ENCODE assay signal across 22 mouse cellular contexts in the genomic region with DNA sequence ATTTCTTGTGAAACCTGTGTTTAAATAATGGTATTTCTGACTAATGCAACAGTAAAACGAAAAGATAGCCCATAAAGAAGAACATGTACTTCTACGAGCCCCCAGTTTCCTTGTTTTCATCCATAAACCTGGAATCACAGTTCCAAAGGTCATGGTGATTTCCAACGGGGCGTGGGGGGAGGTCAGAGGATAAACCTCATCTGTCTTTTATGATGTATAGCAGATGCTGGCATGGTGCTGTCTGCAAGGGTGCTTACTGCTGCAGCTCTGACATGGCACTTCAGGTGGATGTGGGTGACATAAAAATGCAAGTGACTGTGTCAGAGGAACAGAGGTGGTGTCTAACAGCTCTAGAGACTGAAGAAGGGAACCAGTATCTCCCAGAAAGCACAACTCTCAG.
A peak's percentile ranks its signal among the peaks of the same experiment; 100 is the strongest.
DNase-seq lines count a peak whose midpoint lies in the region; ATAC-seq and TF ChIP-seq lines count a peak whose summit lies in the region.
"Had no signal": no experiment of that assay in that cellular context is flagged by ENCODE, and none has a peak within 500 bp of the region (broad histone marks: within the 10 kb centered on the region; RNA-seq: fewer than 3 reads in every experiment).

No protein-coding gene starts in this region.

- H3K9ac ChIP-seq in intestine, embryonic 15.5 days, result no peak overlapping the region
- H3K9ac ChIP-seq in intestine, embryonic 16.5 days (ENCODE audit: low read depth, low read length), result no peak overlapping the region
- no peak overlapping the region for H3K9ac ChIP-seq in intestine, postnatal 0 days (ENCODE audit: low read depth, low read length)
- H3K9ac ChIP-seq in hindbrain, postnatal 0 days (replicated peaks; ENCODE audit: low read length), result no peak overlapping the region
- H3K9ac ChIP-seq in midbrain, embryonic 13.5 days (replicated peaks), result no peak overlapping the region
- no peak overlapping the region for H3K9ac ChIP-seq in stomach, postnatal 0 days (ENCODE audit: low read length)

- no peak for TF ChIP-seq EP300 in stomach, postnatal 0 days (optimal IDR thresholded peaks at IDR 0.05)

- no peak overlapping the region for H3K4me3 ChIP-seq in intestine, embryonic 15.5 days (replicated peaks)
- no peak overlapping the region for H3K4me3 ChIP-seq in intestine, embryonic 16.5 days (ENCODE audit: low read length)
- no peak overlapping the region for H3K4me3 ChIP-seq in intestine, postnatal 0 days (ENCODE audit: low read depth, low read length)
- H3K4me3 ChIP-seq in hindbrain, postnatal 0 days (ENCODE audit: low read length), result no peak overlapping the region
- H3K4me3 ChIP-seq in midbrain, embryonic 13.5 days (replicated peaks), result no peak overlapping the region
- H3K4me3 ChIP-seq in stomach, postnatal 0 days (ENCODE audit: low read depth, low read length), result no peak overlapping the region

- no peak overlapping the region for H3K4me2 ChIP-seq in intestine, embryonic 15.5 days (replicated peaks)
- no peak overlapping the region for H3K4me2 ChIP-seq in intestine, embryonic 16.5 days (ENCODE audit: low read depth, low read length)
- H3K4me2 ChIP-seq in intestine, postnatal 0 days (replicated peaks; ENCODE audit: low read depth), result no peak overlapping the region
- H3K4me2 ChIP-seq in hindbrain, postnatal 0 days (ENCODE audit: low read depth, low read length), result no peak overlapping the region
- H3K4me2 ChIP-seq in midbrain, embryonic 13.5 days (replicated peaks), result no peak overlapping the region
- H3K4me2 ChIP-seq in stomach, postnatal 0 days (replicated peaks; ENCODE audit: low read depth), result no peak overlapping the region

- no peaks in the 10 kb centered on the region for H3K36me3 ChIP-seq in intestine, embryonic 15.5 days
- no peaks in the 10 kb centered on the region for H3K36me3 ChIP-seq in intestine, embryonic 16.5 days (ENCODE audit: control insufficient read depth, insufficient read depth, low read length)
- no peaks in the 10 kb centered on the region for H3K36me3 ChIP-seq in intestine, postnatal 0 days (ENCODE audit: control insufficient read depth, insufficient read depth)
- no peaks in the 10 kb centered on the region for H3K36me3 ChIP-seq in hindbrain, postnatal 0 days (ENCODE audit: insufficient read depth, low read length)
- no peaks in the 10 kb centered on the region for H3K36me3 ChIP-seq in midbrain, embryonic 13.5 days
- no peaks in the 10 kb centered on the region for H3K36me3 ChIP-seq in stomach, postnatal 0 days (ENCODE audit: control insufficient read depth, insufficient read depth, low read length)
- H3K36me3 ChIP-seq: G1E had no signal

- H3K27ac ChIP-seq in intestine, embryonic 15.5 days, result no peak overlapping the region
- H3K27ac ChIP-seq in intestine, embryonic 16.5 days (ENCODE audit: low read length), result no peak overlapping the region
- H3K27ac ChIP-seq in intestine, postnatal 0 days (ENCODE audit: low read depth, low read length), result no peak overlapping the region
- no peak overlapping the region for H3K27ac ChIP-seq in hindbrain, postnatal 0 days
- H3K27ac ChIP-seq in midbrain, embryonic 13.5 days, result no peak overlapping the region
- H3K27ac ChIP-seq in stomach, postnatal 0 days (replicated peaks), result no peak overlapping the region

- no peak for TF ChIP-seq CTCF in intestine, postnatal 0 days (IDR thresholded peaks at IDR 0.05; ENCODE audit: low read depth)
- no peak for TF ChIP-seq CTCF in hindbrain, postnatal 0 days (IDR thresholded peaks at IDR 0.05; ENCODE audit: low read depth)
- no peak for TF ChIP-seq CTCF in stomach, postnatal 0 days (IDR thresholded peaks at IDR 0.05; ENCODE audit: low read depth)

- H3K4me1 ChIP-seq in intestine, embryonic 15.5 days (replicated peaks), result no peaks in the 10 kb centered on the region
- H3K4me1 ChIP-seq in intestine, embryonic 16.5 days (ENCODE audit: control insufficient read depth, insufficient read depth, low read length), result no peaks in the 10 kb centered on the region
- H3K4me1 ChIP-seq in intestine, postnatal 0 days (replicated peaks; ENCODE audit: control insufficient read depth, insufficient read depth, low read length), result no peaks in the 10 kb centered on the region
- no peaks in the 10 kb centered on the region for H3K4me1 ChIP-seq in hindbrain, postnatal 0 days (ENCODE audit: insufficient read depth, low read length)
- H3K4me1 ChIP-seq in midbrain, embryonic 13.5 days (replicated peaks), result no peaks in the 10 kb centered on the region
- H3K4me1 ChIP-seq in stomach, postnatal 0 days (replicated peaks; ENCODE audit: control insufficient read depth, insufficient read depth), result no peaks in the 10 kb centered on the region

- ATAC-seq in intestine, embryonic 15.5 days, result peak; percentile 74
- ATAC-seq in intestine, embryonic 16.5 days, result peak; percentile 69
- peak; percentile 78 for ATAC-seq in intestine, postnatal 0 days
- ATAC-seq in hindbrain, postnatal 0 days, result no peak
- ATAC-seq in midbrain, embryonic 13.5 days, result no peak
- ATAC-seq in stomach, postnatal 0 days (ENCODE audit: low FRiP score, low TSS enrichment), result no peak
- ATAC-seq: activated CD4-positive, CD25-positive, alpha-beta regulatory T cell, adult 4 months; CD4-positive, CD25-positive, alpha-beta regulatory T cell, adult 4 months; Patski had no signal

- peak; percentile 13 for DNase-seq in large intestine, adult 2 months (ENCODE audit: low read depth, low spot score)
- DNase-seq in hindbrain, postnatal 0 days (ENCODE audit: low spot score), result no peak
- no peak for DNase-seq in embryo, embryonic 10.5 days (ENCODE audit: low spot score)
- DNase-seq in stomach, postnatal 0 days (ENCODE audit: low spot score), result no peak
- DNase-seq: adrenal gland, adult 2 months; adrenal gland, adult 8-10 months; adrenal gland, postnatal 10 days; adrenal gland, postnatal 14 days; adrenal gland, postnatal 25 days; adrenal gland, postnatal 36 days; B cell, adult 2 months; cerebellum, adult 11 months; cerebellum, adult 11-12 months had no signal

- H3K27me3 ChIP-seq in intestine, embryonic 15.5 days (replicated peaks), result no peaks in the 10 kb centered on the region
- no peaks in the 10 kb centered on the region for H3K27me3 ChIP-seq in intestine, embryonic 16.5 days (replicated peaks; ENCODE audit: control insufficient read depth, insufficient read depth, low read length)
- no peaks in the 10 kb centered on the region for H3K27me3 ChIP-seq in intestine, postnatal 0 days (replicated peaks; ENCODE audit: control insufficient read depth, insufficient read depth, low read length)
- H3K27me3 ChIP-seq in hindbrain, postnatal 0 days (ENCODE audit: insufficient read depth, low read length), result no peaks in the 10 kb centered on the region
- no peaks in the 10 kb centered on the region for H3K27me3 ChIP-seq in midbrain, embryonic 13.5 days
- H3K27me3 ChIP-seq in stomach, postnatal 0 days (ENCODE audit: control insufficient read depth, insufficient read depth, low read length), result no peaks in the 10 kb centered on the region
- H3K27me3 ChIP-seq: CH12.LX had no signal

- 40% methylated on average over 4 of the region's 4 CpGs for WGBS in intestine, embryonic 15.5 days
- 40% methylated on average over 4 of the region's 4 CpGs for WGBS in intestine, embryonic 16.5 days
- WGBS in intestine, postnatal 0 days, result 24% methylated on average over 4 of the region's 4 CpGs
- WGBS in large intestine, adult 2 months, result 16% methylated on average over 4 of the region's 4 CpGs
- 76% methylated on average over 4 of the region's 4 CpGs for WGBS in hindbrain, postnatal 0 days
- WGBS in midbrain, embryonic 13.5 days, result 76% methylated on average over 4 of the region's 4 CpGs
- 65% methylated on average over 4 of the region's 4 CpGs for WGBS in stomach, postnatal 0 days

- no peaks in the 10 kb centered on the region for H3K9me3 ChIP-seq in intestine, embryonic 15.5 days
- no peaks in the 10 kb centered on the region for H3K9me3 ChIP-seq in intestine, embryonic 16.5 days (ENCODE audit: control insufficient read depth, low read length)
- H3K9me3 ChIP-seq in intestine, postnatal 0 days (ENCODE audit: control insufficient read depth), result no peaks in the 10 kb centered on the region
- no peaks in the 10 kb centered on the region for H3K9me3 ChIP-seq in hindbrain, postnatal 0 days (ENCODE audit: low read length)
- H3K9me3 ChIP-seq in midbrain, embryonic 13.5 days, result no peaks in the 10 kb centered on the region
- H3K9me3 ChIP-seq in stomach, postnatal 0 days (ENCODE audit: control insufficient read depth, low read length), result no peaks in the 10 kb centered on the region

Comparison
In these comparisons a context has a peak if more than half of its experiments do, and no peak if none do; other contexts are left out.
1. ATAC-seq: peak in intestine, embryonic 15.5 days (single experiment), intestine, embryonic 16.5 days (single experiment) and intestine, postnatal 0 days (single experiment); none in hindbrain, postnatal 0 days (single experiment), midbrain, embryonic 13.5 days (single experiment) and stomach, postnatal 0 days (single experiment).